Mouse (Mus musculus) small intestine, adult 2 months (tissue): ENCODE measurements at regions not wholly inside any gene's neighbourhood (a gene's known extent, or its start where the extent isn't known, plus 50 kb on each side); places are given as distances from the start of the nearest gene placed in this dataset.

Experiments
- H3K27ac ChIP-seq: fragments of 200-500 bp; 2 replicates; pipeline ENCODE4 v1.5.1; 2012; ENCODE audit warnings: low read depth, low read length, control low read depth, inconsistent platforms; ENCODE audit not compliant: insufficient read depth
- H3K27me3 ChIP-seq: fragments of 200-500 bp; 2 replicates; pipeline ENCODE4 v1.6.1; 2012; ENCODE audit warnings: mild to moderate bottlenecking, moderate library complexity, low read length, inconsistent platforms; ENCODE audit not compliant: control insufficient read depth, insufficient read depth
- H3K36me3 ChIP-seq: fragments of 200-500 bp; 2 replicates; pipeline ENCODE4 v1.6.1; 2012; ENCODE audit warnings: mild to moderate bottlenecking, low read length, control low read depth, inconsistent platforms; ENCODE audit not compliant: control insufficient read depth, insufficient read depth
- H3K4me1 ChIP-seq: fragments of 200-500 bp; 2 replicates; pipeline ENCODE4 v1.6.1; 2012; ENCODE audit warnings: low read length, inconsistent platforms, mixed read lengths; ENCODE audit not compliant: control insufficient read depth, insufficient read depth, insufficient read length
- H3K4me3 ChIP-seq: fragments of 200-500 bp; 2 replicates; pipeline ENCODE4 v1.5.1; 2012; ENCODE audit warnings: low read depth, mild to moderate bottlenecking, control low read depth, inconsistent platforms, low read length, moderate library complexity
- CTCF ChIP-seq: fragments of 200-500 bp; IDR thresholded peaks from 2 replicates; pipeline ENCODE4 v1.5.1; 2012; ENCODE audit warnings: low read depth, mild to moderate bottlenecking, control low read depth, inconsistent platforms, low read length, moderate library complexity, mixed read lengths; ENCODE audit not compliant: insufficient replicate concordance, insufficient read length; ENCODE audit errors: extremely low read depth
- POLR2A ChIP-seq: fragments of 200-500 bp; IDR thresholded peaks from 2 replicates; pipeline ENCODE4 v1.6.1; 2012; ENCODE audit warnings: low read depth, mild to moderate bottlenecking, control low read depth, inconsistent platforms, low read length, moderate library complexity
- WGBS: fragments of 180-500 bp; shearing (Covaris S2); methylation state at CpG from one replicate; pipeline ENCODE4 v1.1.7; 2018; 5-methylcytosine and 5-hydroxymethylcytosine counted together

- TF ChIP-seq CTCF (no peak), POLR2A (no peak)
- WGBS = 81% methylated on average over 10 of the region's 10 CpGs
- no peaks in the 10 kb centered on the region for H3K27me3 ChIP-seq
- H3K4me3 ChIP-seq = no peak overlapping the region
- H3K27ac ChIP-seq = no peak overlapping the region
- no peaks in the 10 kb centered on the region for H3K36me3 ChIP-seq
- H3K4me1 ChIP-seq = no peaks in the 10 kb centered on the region
These were observed 228.9 kb downstream of the Cog6 start for GRCm38 (mm10) chr3:52787964-52788760.

DNA sequence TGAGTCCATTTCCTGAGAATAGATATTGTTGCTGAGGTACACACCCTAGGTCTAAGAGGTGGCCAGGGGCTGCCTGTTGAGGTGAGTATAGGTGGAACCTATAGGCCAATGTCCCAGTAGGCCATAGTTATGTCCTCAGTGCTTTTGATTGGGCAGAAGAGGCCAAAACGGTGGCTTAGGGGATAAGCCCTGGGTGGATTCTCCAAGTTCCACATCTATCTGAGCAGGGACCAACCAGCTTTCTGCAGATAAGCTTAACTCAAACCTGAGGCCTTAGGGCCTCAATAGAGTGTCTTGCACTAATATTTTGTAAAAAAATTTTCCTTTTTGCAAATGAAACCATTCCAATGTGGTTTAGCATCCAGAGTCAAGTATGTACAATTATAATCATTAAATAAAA is 231.4 kb downstream of the Cog6 start:
- WGBS = 57% methylated on average over 1 of the region's 1 CpGs
- H3K27me3 ChIP-seq = no peaks in the 10 kb centered on the region
- H3K27ac ChIP-seq = no peak overlapping the region
- TF ChIP-seq POLR2A = no peak
- TF ChIP-seq CTCF = no peak
- no peak overlapping the region for H3K4me3 ChIP-seq
- H3K4me1 ChIP-seq = no peaks in the 10 kb centered on the region
- H3K36me3 ChIP-seq = no peaks in the 10 kb centered on the region

DNA sequence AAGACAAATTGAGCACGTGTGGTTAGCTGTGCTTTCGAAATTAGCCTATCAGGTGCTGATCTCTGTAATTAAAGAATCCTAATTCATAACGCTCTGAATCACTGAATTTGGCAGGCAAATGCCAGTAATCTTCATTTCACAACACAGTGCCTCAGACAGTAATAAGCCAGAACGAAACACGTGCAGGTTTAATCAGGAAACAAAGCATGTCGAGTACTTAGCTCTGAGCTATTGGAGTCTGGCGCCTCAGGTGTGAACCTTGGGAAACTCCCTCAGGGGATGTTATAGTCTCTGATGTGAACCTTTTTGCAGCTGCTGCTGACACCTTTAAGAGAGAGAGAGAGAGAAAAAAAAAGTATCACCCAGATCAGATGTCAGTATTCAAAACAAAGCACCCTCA is 232.6 kb downstream of the Cog6 start:
- WGBS = 50% methylated on average over 7 of the region's 7 CpGs
- Histone ChIP-seq H3K4me3 (no peak overlapping the region), H3K27ac (no peak overlapping the region), H3K4me1 (no peaks in the 10 kb centered on the region), H3K36me3 (no peaks in the 10 kb centered on the region), H3K27me3 (no peaks in the 10 kb centered on the region)
- no peak for TF ChIP-seq CTCF
- TF ChIP-seq POLR2A = no peak

- Histone ChIP-seq H3K4me1 (no peaks in the 10 kb centered on the region), H3K4me3 (no peak overlapping the region), H3K27ac (no peak overlapping the region), H3K36me3 (no peaks in the 10 kb centered on the region), H3K27me3 (no peaks in the 10 kb centered on the region)
- TF ChIP-seq CTCF (no peak), POLR2A (no peak)
- WGBS = 80% methylated on average over 5 of the region's 5 CpGs
These were observed 234.5 kb downstream of the Cog6 start for GRCm38 (mm10) chr3:52782576-52782975.

DNA sequence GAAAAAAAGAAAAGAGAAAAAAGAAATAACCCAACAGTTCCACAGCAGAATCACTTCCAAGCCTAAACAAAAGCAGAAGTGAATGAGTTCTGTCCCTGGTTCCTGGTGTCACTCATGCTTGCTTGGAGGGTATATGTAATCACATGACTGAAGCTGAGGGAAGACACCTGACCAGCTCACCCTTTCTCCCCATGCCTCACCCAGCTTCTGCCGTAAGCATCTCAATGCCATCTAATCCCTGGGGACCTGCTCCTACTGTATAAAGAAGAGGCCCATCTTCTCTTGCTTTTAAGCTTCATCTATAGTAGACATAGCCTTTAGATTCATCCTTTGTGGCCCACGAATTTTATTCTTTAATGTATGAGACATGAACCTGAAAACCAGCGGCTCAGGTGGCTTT is 235.5 kb downstream of the Cog6 start:
- no peaks in the 10 kb centered on the region for H3K36me3 ChIP-seq
- no peak overlapping the region for H3K27ac ChIP-seq
- no peaks in the 10 kb centered on the region for H3K4me1 ChIP-seq
- WGBS = 75% methylated on average over 3 of the region's 3 CpGs
- H3K27me3 ChIP-seq = no peaks in the 10 kb centered on the region
- TF ChIP-seq POLR2A = no peak
- TF ChIP-seq CTCF = no peak
- H3K4me3 ChIP-seq = no peak overlapping the region

GRCm38 (mm10) chr3:52780356-52780755 is 236.7 kb downstream of the Cog6 start:
- no peaks in the 10 kb centered on the region for H3K27me3 ChIP-seq
- H3K27ac ChIP-seq = no peak overlapping the region
- no peaks in the 10 kb centered on the region for H3K4me1 ChIP-seq
- H3K4me3 ChIP-seq = no peak overlapping the region
- TF ChIP-seq CTCF (no peak), POLR2A (no peak)
- no peaks in the 10 kb centered on the region for H3K36me3 ChIP-seq
- WGBS = 83% methylated on average over 8 of the region's 8 CpGs

DNA sequence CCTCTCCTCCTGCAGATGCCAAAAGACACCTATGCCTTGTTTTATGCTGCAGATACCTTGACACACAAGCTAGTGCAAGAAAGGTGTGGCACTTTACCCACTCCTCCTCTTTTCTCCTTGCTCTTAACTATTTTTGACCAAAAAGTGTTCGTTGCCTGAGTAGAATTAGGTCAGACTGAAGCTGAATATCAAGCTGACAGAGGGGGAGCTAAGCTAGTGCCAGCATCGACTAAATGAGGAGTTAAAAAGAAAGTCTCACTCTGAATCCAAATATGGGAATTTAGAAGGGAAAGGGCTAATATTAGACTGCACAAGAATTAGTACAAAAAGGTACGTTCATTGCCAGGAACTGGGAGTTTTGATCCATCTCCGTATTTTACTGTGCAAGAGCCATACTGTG is 241.2 kb downstream of the Cog6 start:
- 68% methylated on average over 4 of the region's 4 CpGs for WGBS
- TF ChIP-seq POLR2A (no peak), CTCF (no peak)
- no peak overlapping the region for H3K4me3 ChIP-seq
- H3K36me3 ChIP-seq = no peaks in the 10 kb centered on the region
- H3K27ac ChIP-seq = no peak overlapping the region
- no peaks in the 10 kb centered on the region for H3K4me1 ChIP-seq
- H3K27me3 ChIP-seq = no peaks in the 10 kb centered on the region

DNA sequence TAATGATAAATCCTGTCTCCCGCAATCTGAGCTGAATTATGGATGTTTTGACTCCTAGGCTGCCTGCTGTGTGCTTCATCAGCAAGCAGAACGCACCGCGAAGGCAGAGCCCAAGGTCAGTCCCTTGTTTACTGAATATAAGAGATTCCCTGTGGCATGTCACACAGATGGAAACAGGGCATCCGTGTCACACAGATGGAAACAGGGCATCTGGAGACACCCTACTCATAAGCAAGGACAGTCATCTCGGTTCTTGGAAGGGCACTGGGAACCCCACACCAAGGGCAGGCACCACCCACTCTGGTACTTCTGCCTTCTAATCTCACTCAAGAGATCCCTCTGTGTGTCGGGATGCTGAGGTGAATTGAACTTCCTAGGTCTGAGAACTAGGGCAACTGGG is 241.9 kb downstream of the Cog6 start:
- TF ChIP-seq POLR2A = no peak
- no peak for TF ChIP-seq CTCF
- 75% methylated on average over 7 of the region's 7 CpGs for WGBS
- Histone ChIP-seq H3K4me3 (no peak overlapping the region), H3K4me1 (no peaks in the 10 kb centered on the region), H3K27ac (no peak overlapping the region), H3K27me3 (no peaks in the 10 kb centered on the region), H3K36me3 (no peaks in the 10 kb centered on the region)
